Comparison of ENCODE assay signal across 12 mouse cellular contexts in genomic region chr10:68268629-68269028, GRCm38 (mm10). TPM values are rescaled to one million over a fixed set of nuclear protein-coding genes. Genes with fewer than 3 reads are reported as not detected.
DNase-seq lines count a peak whose midpoint lies in the region; ATAC-seq lines count a peak whose summit lies in the region.
"Had no signal": no experiment of that assay in that cellular context is flagged by ENCODE, and none has a peak within 500 bp of the region (broad histone marks: within the 10 kb centered on the region; RNA-seq: fewer than 3 reads in every experiment).

No protein-coding gene starts in this region.

- peak; percentile 28 for DNase-seq in CD4-positive, CD25-positive, alpha-beta regulatory T cell, adult 2 months (ENCODE audit: low read depth, low spot score)
- DNase-seq in MN1 (ENCODE audit: low spot score) = peak; percentile 27
- DNase-seq in kidney, adult 18-20 months = peak; percentile 70
- DNase-seq in liver, embryonic 13.5 days = no peak
- DNase-seq in heart, postnatal 36 days = no peak
- DNase-seq in limb, embryonic 10.5 days (ENCODE audit: low spot score) = no peak
- DNase-seq: right cerebral cortex, postnatal 25 days; thymus, postnatal 36 days had no signal

- H3K4me3 ChIP-seq in liver, embryonic 13.5 days (replicated peaks) = no peak overlapping the region
- no peak overlapping the region for H3K4me3 ChIP-seq in heart, embryonic 11.5 days (ENCODE audit: low read depth, low read length)
- H3K4me3 ChIP-seq in limb, embryonic 10.5 days = no peak overlapping the region
- H3K4me3 ChIP-seq: embryonic facial prominence, embryonic 13.5 days; liver, embryonic 15.5 days; myocyte had no signal

- no peaks in the 10 kb centered on the region for H3K36me3 ChIP-seq in liver, embryonic 13.5 days
- H3K36me3 ChIP-seq in heart, embryonic 11.5 days (ENCODE audit: control insufficient read depth, insufficient read depth, low read length) = no peaks in the 10 kb centered on the region; the same call in 1 of the 2 replicates
- peaks cover 72% of the 10 kb centered on the region for H3K36me3 ChIP-seq in limb, embryonic 10.5 days

- H3K9ac ChIP-seq in liver, embryonic 13.5 days = no peak overlapping the region
- H3K9ac ChIP-seq in heart, embryonic 11.5 days (ENCODE audit: low read depth, low read length) = no peak overlapping the region
- H3K9ac ChIP-seq: embryonic facial prominence, embryonic 13.5 days; liver, embryonic 15.5 days had no signal

- H3K27ac ChIP-seq in liver, embryonic 13.5 days = no peak overlapping the region
- no peak overlapping the region for H3K27ac ChIP-seq in heart, embryonic 11.5 days (ENCODE audit: low read depth, low read length)
- H3K27ac ChIP-seq in limb, embryonic 10.5 days = no peak overlapping the region
- H3K27ac ChIP-seq: embryonic facial prominence, embryonic 13.5 days; liver, embryonic 15.5 days had no signal

- no peaks in the 10 kb centered on the region for H3K9me3 ChIP-seq in liver, embryonic 13.5 days (replicated peaks)
- no peaks in the 10 kb centered on the region for H3K9me3 ChIP-seq in heart, embryonic 11.5 days (replicated peaks; ENCODE audit: control insufficient read depth, low read length)
- H3K9me3 ChIP-seq in limb, embryonic 10.5 days (replicated peaks) = no peaks in the 10 kb centered on the region
- H3K9me3 ChIP-seq: embryonic facial prominence, embryonic 13.5 days; liver, embryonic 15.5 days had no signal

- 41% methylated on average over 5 of the region's 5 CpGs for WGBS in liver, embryonic 13.5 days (ENCODE audit: insufficient replicate concordance)
- 65% methylated on average over 5 of the region's 5 CpGs for WGBS in heart, embryonic 11.5 days (ENCODE audit: insufficient replicate concordance)
- WGBS in limb, embryonic 10.5 days = 87% methylated on average over 5 of the region's 5 CpGs

- no peaks in the 10 kb centered on the region for H3K27me3 ChIP-seq in liver, embryonic 13.5 days
- H3K27me3 ChIP-seq in heart, embryonic 11.5 days (ENCODE audit: control insufficient read depth, insufficient read depth, low read length) = no peaks in the 10 kb centered on the region
- no peaks in the 10 kb centered on the region for H3K27me3 ChIP-seq in limb, embryonic 10.5 days (ENCODE audit: low read depth, poor library complexity, severe bottlenecking)
- H3K27me3 ChIP-seq: embryonic facial prominence, embryonic 13.5 days; liver, embryonic 15.5 days had no signal

- intact Hi-C loops in heart, postnatal 36 days (cut with DNase I) = no loop called here

- peaks cover 25% of the 10 kb centered on the region for H3K4me1 ChIP-seq in liver, embryonic 13.5 days (replicated peaks)
- no peaks in the 10 kb centered on the region for H3K4me1 ChIP-seq in heart, embryonic 11.5 days (ENCODE audit: control insufficient read depth, insufficient read depth, low read length)
- peaks cover 4% of the 10 kb centered on the region; the same call in 1 of the 2 replicates for H3K4me1 ChIP-seq in limb, embryonic 10.5 days

- H3K4me2 ChIP-seq in liver, embryonic 13.5 days = no peak overlapping the region
- H3K4me2 ChIP-seq in heart, embryonic 11.5 days = no peak overlapping the region
- H3K4me2 ChIP-seq: embryonic facial prominence, embryonic 13.5 days; liver, embryonic 15.5 days had no signal

- peak; percentile 41; the same call in 1 of the 2 replicates for ATAC-seq in liver, embryonic 13.5 days (ENCODE audit: low read depth)
- ATAC-seq in heart, embryonic 11.5 days (replicated peaks; ENCODE audit: insufficient number of reproducible peaks, low FRiP score, low TSS enrichment) = no peak

RNA-seq across cellular contexts. Expression of gene Arid5b, which starts 9.9 kb away (rescaled TPM):
- 4.1 and 4.6 TPM in 2 replicates for polyA plus RNA-seq in liver, embryonic 13.5 days (2015; fragmentation: Nextera tagmentation; extraction: Ambion mirVana)
- 10 to 100 TPM; 23.2 to 33.8 TPM for total RNA-seq in heart, postnatal 36 days (2021)
- polyA plus RNA-seq in heart, embryonic 11.5 days (2014; fragmentation: Nextera tagmentation; extraction: Ambion mirVana) = 20.6 and 21.1 TPM in 2 replicates
- 21.7 and 32.9 TPM in 2 replicates for polyA plus RNA-seq in limb, embryonic 10.5 days (2016; fragmentation: Nextera tagmentation; extraction: Ambion mirVana)

Comparison
In these comparisons a context has a peak if more than half of its experiments do, and no peak if none do; other contexts are left out.
1. DNase-seq: peak in CD4-positive, CD25-positive, alpha-beta regulatory T cell, adult 2 months (single experiment), MN1 (single experiment) and kidney, adult 18-20 months (single experiment); none in liver, embryonic 13.5 days (single experiment), heart, postnatal 36 days (0 of 2) and limb, embryonic 10.5 days (single experiment).